Mouse (Mus musculus) thymus, postnatal 25 days (tissue): Measurements from ENCODE around the gene Prmt8.

ENCODE experiments used
- DNase-seq: peaks from one replicate; pipeline ENCODE4 v3.0.0; 2022

The Prmt8 gene

GRCm38 (mm10) chr6:127769275-127770156, at the start of gene Prmt8:
TSS of gene Prmt8 (minus strand) at chr6:127769472.
- DNase-seq: no peak

GRCm38 (mm10) chr6:127803046-127803729, 33.9 kb upstream of the Prmt8 start:
- no peak for DNase-seq

- DNase-seq: no peak
Observed at GRCm38 (mm10) chr6:127802211-127802610, 32.9 kb upstream of the Prmt8 start.

- DNase-seq: no peak
Observed at GRCm38 (mm10) chr6:127790023-127790422, 20.8 kb upstream of the Prmt8 start.

DNA sequence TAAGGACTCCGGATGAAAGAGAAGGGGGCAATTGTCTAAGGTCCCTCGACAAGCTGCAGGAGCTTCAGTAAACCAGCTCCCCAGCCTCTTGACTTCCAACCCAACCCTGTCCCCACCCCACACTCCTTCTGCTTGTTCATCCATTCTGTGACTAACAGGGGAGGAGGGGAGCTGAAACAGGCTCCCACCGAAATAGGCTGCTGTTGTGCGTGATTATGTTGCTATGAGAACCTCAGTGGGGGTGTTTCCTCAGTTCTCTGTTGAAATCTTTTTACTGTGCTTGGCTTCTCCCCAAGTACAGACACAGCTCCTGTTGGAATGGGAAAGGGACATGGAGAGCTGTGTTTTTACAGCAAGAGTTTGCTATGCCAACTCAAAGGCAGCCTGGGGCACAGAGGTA, 1.5 kb upstream of the Prmt8 start:
- DNase-seq: no peak

GRCm38 (mm10) chr6:127768621-127769274, 524 bp downstream of the Prmt8 start:
- DNase-seq: no peak

- DNase-seq: peak; percentile 25
Observed at GRCm38 (mm10) chr6:127767706-127768493, 1.4 kb downstream of the Prmt8 start.

- DNase-seq: no peak
Observed at GRCm38 (mm10) chr6:127767201-127767705, 2.0 kb downstream of the Prmt8 start.

- DNase-seq: no peak
Observed at GRCm38 (mm10) chr6:127766641-127767200, 2.6 kb downstream of the Prmt8 start.

- no peak for DNase-seq
Observed at GRCm38 (mm10) chr6:127766041-127766604, 3.1 kb downstream of the Prmt8 start.

- DNase-seq: no peak
Observed at GRCm38 (mm10) chr6:127765573-127765972, 3.7 kb downstream of the Prmt8 start.

DNA sequence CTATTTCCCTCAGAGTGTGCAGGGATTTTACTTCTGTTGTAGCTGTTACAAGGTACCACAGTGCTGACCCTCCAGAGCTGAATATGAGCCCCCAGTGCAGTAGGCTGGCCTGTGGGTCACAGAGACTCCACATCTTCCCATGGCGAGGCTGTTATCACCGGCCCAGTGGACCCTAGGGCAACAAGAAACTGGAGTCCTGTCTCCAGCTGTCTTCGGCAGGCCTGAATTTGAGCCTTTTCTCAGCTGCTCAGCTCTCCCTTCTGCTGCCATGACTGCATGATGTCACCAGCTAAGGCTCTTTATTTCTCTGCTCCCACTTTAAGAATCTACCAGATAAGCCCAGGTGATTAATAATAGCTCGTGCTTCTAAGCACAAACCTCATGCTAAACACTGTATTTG, 11.0 kb downstream of the Prmt8 start:
- DNase-seq: no peak

DNA sequence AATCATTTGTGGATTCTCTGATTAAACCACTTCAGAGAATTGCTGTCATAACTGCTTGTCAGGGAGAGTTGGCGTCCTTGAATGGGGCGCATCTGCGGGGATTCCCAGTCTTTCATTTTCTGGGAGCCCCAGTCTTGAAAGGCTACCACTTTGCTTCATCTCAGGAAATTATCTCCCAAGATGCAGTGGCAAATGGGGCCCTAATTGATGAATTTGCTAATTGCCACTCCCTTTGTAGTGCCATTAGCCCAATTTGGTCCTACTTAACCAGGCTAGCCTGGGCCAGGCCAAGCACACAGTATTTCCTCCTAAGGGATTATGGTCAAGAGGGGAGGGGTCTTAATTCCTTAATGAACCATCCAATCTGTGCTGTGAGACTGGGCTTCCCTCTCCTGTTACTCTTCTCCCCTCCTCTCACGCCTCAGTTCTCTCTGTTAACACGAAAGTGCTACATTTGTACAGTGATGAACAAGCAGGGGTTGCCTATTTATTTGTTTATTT, 11.6 kb downstream of the Prmt8 start:
- DNase-seq: no peak

GRCm38 (mm10) chr6:127756856-127757255, 12.4 kb downstream of the Prmt8 start:
- DNase-seq: no peak

DNA sequence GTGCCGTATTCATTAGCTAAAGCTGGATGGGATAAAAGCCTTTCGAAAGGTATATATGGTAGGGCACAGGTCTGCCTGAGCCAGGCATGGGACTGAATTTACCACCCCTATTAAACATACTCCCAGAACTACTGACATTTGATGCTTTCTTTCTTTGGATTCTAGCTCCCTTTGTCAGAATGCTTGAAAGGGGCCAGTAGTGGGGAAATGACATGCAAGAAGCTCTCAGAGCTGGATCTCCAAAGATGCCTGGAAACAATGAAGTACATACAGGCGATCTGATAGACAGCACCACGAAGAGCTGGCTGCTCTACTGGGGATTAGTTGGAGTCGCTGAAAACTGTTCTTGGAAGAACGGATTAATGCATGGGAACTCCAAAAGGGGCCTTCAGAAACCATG, 16.0 kb downstream of the Prmt8 start:
- DNase-seq: no peak

DNA sequence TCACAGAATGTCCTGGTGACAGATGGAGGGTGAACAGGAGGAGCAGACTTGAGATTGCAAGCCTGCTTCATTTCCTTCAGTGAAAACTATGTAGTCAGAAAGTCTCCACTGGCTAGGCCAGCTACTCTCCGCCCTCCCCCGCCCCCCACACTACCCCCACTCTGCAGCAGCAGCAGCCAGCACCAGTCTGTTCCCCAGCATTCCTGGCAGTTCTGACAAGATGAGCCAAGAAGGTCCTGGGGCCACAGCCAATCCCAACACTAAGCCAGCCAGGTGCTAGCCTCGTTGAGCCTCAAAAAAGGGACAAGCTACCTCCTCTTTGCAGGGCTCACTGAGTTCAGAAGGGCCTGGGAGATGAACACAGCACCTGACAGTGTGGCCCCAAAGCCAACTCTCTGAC, 16.6 kb downstream of the Prmt8 start:
- no peak for DNase-seq

DNA sequence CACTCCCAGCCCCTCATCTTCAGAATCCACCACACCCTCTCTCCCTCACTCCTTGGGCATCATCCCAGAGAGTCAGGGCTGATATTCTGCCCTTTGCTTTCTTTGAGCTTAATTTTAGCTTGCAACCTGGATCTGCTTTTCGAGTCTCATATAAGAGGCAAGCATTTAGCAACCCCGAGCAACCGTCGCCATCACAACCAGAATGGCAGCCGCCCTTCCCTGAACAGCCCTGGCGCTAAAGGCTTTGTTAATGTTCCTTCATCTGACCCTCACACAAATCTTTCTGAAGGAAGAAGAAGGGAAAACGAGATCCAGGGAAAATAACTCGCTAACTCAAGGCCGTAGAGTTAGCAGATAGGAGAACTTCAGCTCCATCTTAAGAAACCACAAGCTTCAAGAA, 17.8 kb downstream of the Prmt8 start:
- DNase-seq: no peak

DNA sequence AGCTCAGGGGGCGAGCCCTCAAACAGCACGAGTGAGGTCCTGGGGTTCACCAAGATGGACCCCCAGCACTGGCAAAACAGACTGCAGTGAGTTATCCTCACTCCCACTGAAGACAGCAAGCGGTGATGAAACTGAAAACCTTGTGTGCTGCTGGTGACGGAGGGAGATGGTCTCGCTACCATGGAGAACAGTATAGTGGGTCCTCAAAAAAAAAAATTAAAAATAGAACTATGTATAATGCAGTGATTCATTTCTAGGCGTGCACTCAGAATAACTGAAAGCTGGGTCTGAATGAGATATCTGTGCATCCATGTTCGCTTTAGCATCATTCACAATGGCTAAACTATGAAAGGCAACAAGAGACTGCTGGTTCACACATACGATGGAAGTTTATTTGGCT, 20.5 kb downstream of the Prmt8 start:
- DNase-seq: no peak

DNA sequence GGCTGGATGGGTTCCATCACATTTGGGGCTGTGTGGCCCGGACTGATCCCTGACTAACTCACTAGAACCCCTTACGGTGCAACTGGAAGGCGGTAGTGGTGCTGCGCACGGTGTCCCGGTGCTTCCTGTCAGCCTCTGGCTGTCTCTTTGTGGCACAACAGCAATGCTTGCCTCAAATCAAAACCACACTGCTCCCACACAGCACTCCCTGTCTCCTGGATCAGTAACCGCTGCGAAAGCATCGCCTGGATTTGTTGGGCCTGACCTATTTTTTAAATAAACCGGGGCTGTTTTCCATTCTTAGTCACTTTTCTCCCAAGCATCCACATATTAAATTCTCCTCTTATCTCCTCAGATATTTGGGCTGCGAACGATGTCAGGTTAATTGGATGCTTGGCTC, 27.0 kb downstream of the Prmt8 start:
- no peak for DNase-seq

- DNase-seq: no peak
Observed at GRCm38 (mm10) chr6:127741162-127741561, 28.1 kb downstream of the Prmt8 start.

GRCm38 (mm10) chr6:127740711-127741110, 28.6 kb downstream of the Prmt8 start:
- DNase-seq: no peak

DNA sequence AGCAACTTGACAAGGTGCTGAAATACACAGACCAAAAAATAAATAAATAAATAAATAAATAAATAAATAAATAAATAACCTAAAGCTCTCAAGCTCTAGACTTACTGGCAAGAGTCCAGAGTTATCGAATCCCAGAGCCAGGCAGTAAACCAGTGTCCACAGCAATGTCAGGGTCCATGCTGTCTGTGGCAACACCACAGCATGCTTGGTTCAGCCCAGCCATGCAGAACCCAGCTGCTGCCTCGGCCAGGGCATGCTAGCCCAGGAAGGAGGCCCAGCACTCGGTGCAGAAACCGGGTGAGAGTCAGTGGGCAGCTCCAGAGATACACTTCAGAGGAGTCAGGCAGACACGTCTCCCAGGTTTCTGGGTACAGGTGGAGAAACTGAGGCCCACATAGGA, 29.4 kb downstream of the Prmt8 start:
- DNase-seq: no peak
